Mouse (Mus musculus): ENCODE data around the gene Alg11. TPM values are rescaled to one million over a fixed set of nuclear protein-coding genes. Genes with fewer than 3 reads are reported as not detected.

Alg11 gene
- total RNA-seq, 2 experiments from 2014 or later, result 6.1 to 7.6 TPM

GRCm38 (mm10) chr8:22107020-22107419 is 46.5 kb downstream of the Alg11 start:
- Histone ChIP-seq H3K4me3 (no peak overlapping the region), H3K27ac (no peak overlapping the region)
- no peak for DNase-seq
- no peak for TF ChIP-seq CTCF (IDR thresholded peaks at IDR 0.05)
- intact Hi-C loops (cut with DNase I), result no loop called here

Other genes with a start within 250 kb of the Alg11 start
- not detected for gene Defb50, start 237.2 kb upstream of the Alg11 start, total RNA-seq (2021)
- not detected for gene Defb2, start 220.8 kb upstream of the Alg11 start, total RNA-seq (2021)
- not detected for gene Defb10, start 201.8 kb upstream of the Alg11 start, total RNA-seq (2021)
- gene Defb9, start 175.3 kb upstream of the Alg11 start, total RNA-seq (2021), result not detected
- not detected for gene Defb11, start 154.3 kb upstream of the Alg11 start, total RNA-seq (2021)
- gene Defb15, start 128.0 kb upstream of the Alg11 start, total RNA-seq (2021), result not detected
- gene Defb35, start 122.4 kb upstream of the Alg11 start, total RNA-seq (2021), result not detected
- gene Defb13, start 114.0 kb upstream of the Alg11 start, total RNA-seq (2021), result not detected
- not detected for gene Fam90a1a, start 102.0 kb upstream of the Alg11 start, total RNA-seq (2021)
- gene Ccdc70, start 90.9 kb upstream of the Alg11 start, total RNA-seq (2021), result not detected
- under 1 TPM in 1 of 2 experiments, not detected in 1; 0.06 TPM for gene Atp7b, start 416 bp upstream of the Alg11 start, total RNA-seq (2021)
- gene Nek5, start 64.3 kb downstream of the Alg11 start, total RNA-seq (2021), result under 1 TPM; 0.22 to 0.48 TPM
- gene Nek3, start 105.7 kb downstream of the Alg11 start, total RNA-seq (2021), result 1 to 10 TPM; 2.8 to 3.4 TPM
- not detected for gene Ckap2, start 125.1 kb downstream of the Alg11 start, total RNA-seq (2021)
- 10 to 100 TPM; 31.6 to 31.8 TPM for gene Vps36, start 132.1 kb downstream of the Alg11 start, total RNA-seq (2021)
- 1 to 10 TPM; 1.6 to 1.9 TPM for gene Thsd1, start 166.6 kb downstream of the Alg11 start, total RNA-seq (2021)
- gene Tpte, start 222.7 kb downstream of the Alg11 start, total RNA-seq (2021), result not detected